In the genomic region with DNA sequence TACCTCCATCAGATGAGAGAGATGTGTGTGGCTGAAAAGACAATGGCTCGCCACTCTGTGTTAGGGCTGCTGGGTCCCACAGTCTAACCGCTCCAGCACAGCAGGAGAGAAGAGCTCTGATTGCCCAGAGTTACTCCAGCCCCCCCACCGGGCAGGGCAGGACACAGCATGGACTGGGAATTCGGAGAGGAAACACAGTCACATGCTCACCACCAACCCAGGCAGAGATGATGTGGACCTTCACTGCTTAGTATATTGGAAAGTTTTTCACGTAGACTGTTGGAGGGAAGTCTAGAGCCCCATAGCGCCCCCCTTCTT, we compare ENCODE assay signal across 9 mouse cellular contexts. TPM values are rescaled to one million over a fixed set of nuclear protein-coding genes. Genes with fewer than 3 reads are reported as not detected.
A peak's percentile ranks its signal among the peaks of the same experiment; 100 is the strongest.
DNase-seq lines count a peak whose midpoint lies in the region; ATAC-seq and TF ChIP-seq lines count a peak whose summit lies in the region.
"Had no signal": no experiment of that assay in that cellular context is flagged by ENCODE, and none has a peak within 500 bp of the region (broad histone marks: within the 10 kb centered on the region; RNA-seq: fewer than 3 reads in every experiment).

No protein-coding gene starts in this region.

- peak; percentile 57 for ATAC-seq in lung, embryonic 15.5 days (ENCODE audit: borderline replicate concordance, extremely low read depth, low FRiP score, low TSS enrichment)
- ATAC-seq in forebrain, embryonic 15.5 days (replicated peaks) = no peak
- ATAC-seq in liver, embryonic 15.5 days (ENCODE audit: insufficient read depth) = no peak
- ATAC-seq in stomach, postnatal 0 days (ENCODE audit: low FRiP score, low TSS enrichment) = no peak

- H3K4me3 ChIP-seq in lung, embryonic 15.5 days = peak overlapping the region; percentile 23
- H3K4me3 ChIP-seq in forebrain, embryonic 15.5 days = no peak overlapping the region
- H3K4me3 ChIP-seq in liver, embryonic 15.5 days (replicated peaks) = no peak overlapping the region
- H3K4me3 ChIP-seq in stomach, postnatal 0 days (ENCODE audit: low read depth, low read length) = peak overlapping the region; percentile 15; the same call in 1 of the 2 replicates
- H3K4me3 ChIP-seq: myocyte had no signal

- H3K4me1 ChIP-seq in lung, embryonic 15.5 days = no peaks in the 10 kb centered on the region
- no peaks in the 10 kb centered on the region for H3K4me1 ChIP-seq in forebrain, embryonic 15.5 days
- 0 out of 2 replicates have a peak, but pooled peaks cover 2% of the 10 kb centered on the region for H3K4me1 ChIP-seq in liver, embryonic 15.5 days (replicated peaks)
- no peaks in the 10 kb centered on the region for H3K4me1 ChIP-seq in stomach, postnatal 0 days (replicated peaks; ENCODE audit: control insufficient read depth, insufficient read depth)

- peak overlapping the region; percentile 48 for H3K4me2 ChIP-seq in lung, embryonic 15.5 days
- peak overlapping the region; percentile 11 for H3K4me2 ChIP-seq in forebrain, embryonic 15.5 days (replicated peaks)
- H3K4me2 ChIP-seq in liver, embryonic 15.5 days = peak overlapping the region; percentile 32; the same call in 1 of the 2 replicates
- peak overlapping the region; percentile 31 for H3K4me2 ChIP-seq in stomach, postnatal 0 days (replicated peaks; ENCODE audit: low read depth)

- no peak for TF ChIP-seq EP300 in stomach, postnatal 0 days (optimal IDR thresholded peaks at IDR 0.05)

- no peaks in the 10 kb centered on the region for H3K9me3 ChIP-seq in lung, embryonic 15.5 days
- no peaks in the 10 kb centered on the region for H3K9me3 ChIP-seq in forebrain, embryonic 15.5 days
- H3K9me3 ChIP-seq in liver, embryonic 15.5 days (replicated peaks) = no peaks in the 10 kb centered on the region
- H3K9me3 ChIP-seq in stomach, postnatal 0 days (ENCODE audit: control insufficient read depth, low read length) = no peaks in the 10 kb centered on the region

- DNase-seq in lung, postnatal 14 days = no peak
- no peak for DNase-seq in stomach, postnatal 0 days (ENCODE audit: low spot score)
- no peak for DNase-seq in urinary bladder, postnatal 14 days (ENCODE audit: low spot score)
- no peak for DNase-seq in testis, postnatal 14 days (ENCODE audit: low spot score)
- DNase-seq in kidney, adult 11 months = no peak

- H3K27ac ChIP-seq in lung, embryonic 15.5 days = no peak overlapping the region
- no peak overlapping the region for H3K27ac ChIP-seq in forebrain, embryonic 15.5 days (replicated peaks)
- no peak overlapping the region for H3K27ac ChIP-seq in liver, embryonic 15.5 days (replicated peaks)
- no peak overlapping the region for H3K27ac ChIP-seq in stomach, postnatal 0 days (replicated peaks)

- no peaks in the 10 kb centered on the region for H3K27me3 ChIP-seq in lung, embryonic 15.5 days
- H3K27me3 ChIP-seq in forebrain, embryonic 15.5 days = no peaks in the 10 kb centered on the region
- H3K27me3 ChIP-seq in liver, embryonic 15.5 days = peaks cover 9% of the 10 kb centered on the region; the same call in 1 of the 2 replicates
- no peaks in the 10 kb centered on the region for H3K27me3 ChIP-seq in stomach, postnatal 0 days (ENCODE audit: control insufficient read depth, insufficient read depth, low read length)

- no peaks in the 10 kb centered on the region for H3K36me3 ChIP-seq in lung, embryonic 15.5 days
- no peaks in the 10 kb centered on the region for H3K36me3 ChIP-seq in forebrain, embryonic 15.5 days
- H3K36me3 ChIP-seq in liver, embryonic 15.5 days (replicated peaks) = no peaks in the 10 kb centered on the region
- no peaks in the 10 kb centered on the region for H3K36me3 ChIP-seq in stomach, postnatal 0 days (ENCODE audit: control insufficient read depth, insufficient read depth, low read length)

- no peak for TF ChIP-seq CTCF in stomach, postnatal 0 days (IDR thresholded peaks at IDR 0.05; ENCODE audit: low read depth)

- H3K9ac ChIP-seq in lung, embryonic 15.5 days = peak overlapping the region; percentile 10; the same call in 1 of the 2 replicates
- no peak overlapping the region for H3K9ac ChIP-seq in forebrain, embryonic 15.5 days (replicated peaks)
- no peak overlapping the region for H3K9ac ChIP-seq in liver, embryonic 15.5 days
- H3K9ac ChIP-seq in stomach, postnatal 0 days (ENCODE audit: low read length) = no peak overlapping the region

- WGBS in lung, embryonic 15.5 days = 23% methylated on average over 6 of the region's 6 CpGs
- WGBS in forebrain, embryonic 15.5 days = 18% methylated on average over 6 of the region's 6 CpGs
- WGBS in liver, embryonic 15.5 days (ENCODE audit: insufficient replicate concordance) = 23% methylated on average over 6 of the region's 6 CpGs
- WGBS in stomach, postnatal 0 days = 22% methylated on average over 6 of the region's 6 CpGs

RNA-seq across cellular contexts. Expression of gene Smap1, which starts 37.3 kb away (rescaled TPM):
- 40.5 and 43.0 TPM in 2 replicates for polyA plus RNA-seq in lung, embryonic 15.5 days (2015; fragmentation: Nextera tagmentation; extraction: Ambion mirVana)
- 87.9 and 91.8 TPM in 2 replicates for polyA plus RNA-seq in forebrain, embryonic 15.5 days (2015; fragmentation: Nextera tagmentation; extraction: Ambion mirVana)
- 27.2 and 28.2 TPM in 2 replicates for polyA plus RNA-seq in liver, embryonic 15.5 days (2015; fragmentation: Nextera tagmentation; extraction: Ambion mirVana)
- polyA plus RNA-seq in stomach, postnatal 0 days (2015; fragmentation: Nextera tagmentation; extraction: Ambion mirVana) = 42.9 and 44.9 TPM in 2 replicates

RNA-seq across cellular contexts. Expression of gene Sdhaf4, which starts 46.1 kb away (rescaled TPM):
- polyA plus RNA-seq in lung, embryonic 15.5 days (2015; fragmentation: Nextera tagmentation; extraction: Ambion mirVana) = 65.3 and 68.0 TPM in 2 replicates
- 102 and 112 TPM in 2 replicates for polyA plus RNA-seq in forebrain, embryonic 15.5 days (2015; fragmentation: Nextera tagmentation; extraction: Ambion mirVana)
- 23.7 and 26.8 TPM in 2 replicates for polyA plus RNA-seq in liver, embryonic 15.5 days (2015; fragmentation: Nextera tagmentation; extraction: Ambion mirVana)
- 69.9 and 72.8 TPM in 2 replicates for polyA plus RNA-seq in stomach, postnatal 0 days (2015; fragmentation: Nextera tagmentation; extraction: Ambion mirVana)

Comparison
In these comparisons a context has a peak if more than half of its experiments do, and no peak if none do; other contexts are left out.
1. H3K4me3 ChIP-seq: peak in lung, embryonic 15.5 days (single experiment) and stomach, postnatal 0 days (single experiment); none in forebrain, embryonic 15.5 days (single experiment) and liver, embryonic 15.5 days (single experiment).
2. Peak in every context shown above with its lines, with median percentiles within 50 percentile points of each other: H3K4me2 ChIP-seq.